Mouse (Mus musculus) E14TG2a.4 (cell line): ENCODE data around the gene Wfdc2.

Experiments used
- H3K27me3 ChIP-seq: 2 replicates; pipeline ENCODE4 v1.6.1; 2014; ENCODE audit warnings: low read length, control low read depth; ENCODE audit not compliant: insufficient read depth
- H3K36me3 ChIP-seq: 2 replicates; pipeline ENCODE4 v1.6.1; 2014; ENCODE audit warnings: low read length, control low read depth; ENCODE audit not compliant: insufficient read depth
- H3K4me1 ChIP-seq: replicated peaks from 2 replicates; pipeline ENCODE4 v1.6.1; 2014; ENCODE audit warnings: low read depth, low read length, control low read depth
- H3K4me3 ChIP-seq: replicated peaks from 2 replicates; pipeline ENCODE4 v1.5.1; 2014; ENCODE audit warnings: mild to moderate bottlenecking, low read length
- H3K9me3 ChIP-seq: 2 replicates; pipeline ENCODE4 v1.6.1; 2014; ENCODE audit warnings: low read length, control low read depth
- CTCF ChIP-seq: conservative IDR thresholded peaks from 2 replicates; pipeline ENCODE4 v1.5.1; 2014; ENCODE audit warnings: low read length
- NANOG ChIP-seq: IDR thresholded peaks from 2 replicates; pipeline ENCODE4 v1.6.1; 2014; ENCODE audit warnings: borderline replicate concordance, low read length, mixed read lengths
- POU5F1 ChIP-seq: IDR thresholded peaks from 2 replicates; pipeline ENCODE4 v1.6.1; 2014; ENCODE audit warnings: low read length, borderline replicate concordance

Wfdc2 gene

DNA sequence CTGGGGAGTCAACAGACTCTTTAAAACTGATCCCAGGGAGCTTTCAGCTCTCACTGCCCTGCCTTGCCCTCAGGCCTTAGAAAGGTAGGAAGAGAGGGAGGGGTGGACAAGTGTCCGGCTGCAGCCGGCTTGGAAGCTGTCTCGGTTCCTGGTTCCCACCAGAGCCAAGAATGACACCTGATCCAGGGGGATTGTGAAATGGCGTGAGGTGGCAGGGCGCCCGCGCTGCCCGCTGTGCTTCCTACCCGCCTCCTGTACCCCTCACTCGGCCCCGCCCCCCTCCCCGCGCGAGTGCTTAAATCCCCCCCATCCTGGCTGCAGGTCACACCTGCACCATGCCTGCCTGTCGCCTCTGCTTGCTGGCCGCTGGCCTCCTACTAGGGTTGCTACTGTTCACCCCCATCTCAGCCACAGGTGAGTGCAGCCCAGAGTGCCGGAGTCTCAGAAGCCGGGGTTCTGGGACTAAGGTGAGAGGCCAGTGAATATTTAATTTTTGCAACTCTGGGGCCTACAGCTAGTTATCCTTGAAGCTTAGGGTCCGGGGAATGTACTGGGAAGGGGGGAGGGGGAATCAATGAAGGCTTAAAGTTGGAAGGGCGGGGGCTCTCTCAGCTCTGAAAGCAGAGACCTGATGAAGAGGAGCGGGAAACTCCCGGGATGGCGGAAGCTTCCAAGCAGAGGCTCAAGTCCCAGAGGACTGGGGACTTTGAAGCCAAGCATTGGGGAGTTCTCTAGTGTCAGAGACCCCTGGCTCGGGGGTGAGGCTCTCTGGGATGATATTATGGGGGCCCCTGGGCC, at the start of gene Wfdc2:
Gene Wfdc2 (plus strand): TSS at position 23 of the 798 bp plus-strand sequence.
- peaks cover 17% of the 10 kb centered on the region for H3K27me3 ChIP-seq
- peaks cover 60% of the 10 kb centered on the region for H3K4me1 ChIP-seq
- H3K36me3 ChIP-seq = peaks cover 34% of the 10 kb centered on the region
- no peak for TF ChIP-seq NANOG
- no peak for TF ChIP-seq CTCF
- no peak for TF ChIP-seq POU5F1
- H3K9me3 ChIP-seq = peaks cover 7% of the 10 kb centered on the region
- peak within 1 kb of the TSS; percentile 75 for H3K4me3 ChIP-seq

DNA sequence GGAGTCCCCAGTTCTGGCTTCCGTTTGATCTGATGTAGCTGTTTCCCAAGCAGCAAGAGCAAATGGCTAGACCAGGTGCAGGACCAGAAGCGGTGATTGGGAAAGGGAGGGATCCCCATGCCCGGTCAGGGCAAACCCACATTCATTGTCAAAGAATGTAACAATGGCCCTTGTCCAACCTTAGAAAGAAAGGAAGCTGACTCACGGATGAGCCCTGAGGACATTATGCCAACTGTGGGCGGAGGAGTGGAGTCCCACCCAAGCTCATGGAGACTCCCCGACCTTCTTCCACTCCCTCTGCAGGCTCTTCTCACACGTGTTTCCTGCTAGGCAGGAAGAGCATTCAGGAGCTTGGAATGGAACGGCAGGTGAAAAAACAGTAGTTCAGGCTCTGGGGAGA, 48.8 kb upstream of the Wfdc2 start:
- Histone ChIP-seq H3K4me1 (peaks cover 47% of the 10 kb centered on the region), H3K36me3 (peaks cover 10% of the 10 kb centered on the region), H3K9me3 (no peaks in the 10 kb centered on the region), H3K4me3 (no peak overlapping the region; the same call in 1 of the 2 replicates), H3K27me3 (no peaks in the 10 kb centered on the region)
- TF ChIP-seq POU5F1 = no peak

DNA sequence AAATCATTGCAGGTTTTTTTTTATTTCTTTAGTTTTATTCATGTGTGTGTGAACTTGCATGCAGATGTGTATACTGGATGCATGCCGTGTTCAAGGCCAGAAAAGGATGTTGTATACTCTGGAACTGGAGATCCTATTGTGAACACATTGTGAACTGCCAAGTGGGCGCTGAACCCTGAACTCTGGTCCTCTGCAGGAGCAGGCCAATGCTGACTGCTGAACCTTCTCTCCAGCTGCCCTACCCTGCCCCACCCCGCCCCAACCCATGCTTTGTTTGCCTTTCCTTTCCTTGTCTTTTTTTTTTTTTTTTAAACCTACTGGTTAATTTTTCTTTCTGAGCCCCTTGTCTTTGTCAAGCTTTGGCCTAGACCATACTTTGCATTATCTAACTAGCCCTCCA, 47.3 kb upstream of the Wfdc2 start:
- Histone ChIP-seq H3K4me1 (peaks cover 41% of the 10 kb centered on the region), H3K9me3 (no peaks in the 10 kb centered on the region), H3K4me3 (no peak overlapping the region), H3K36me3 (no peaks in the 10 kb centered on the region), H3K27me3 (no peaks in the 10 kb centered on the region)
- TF ChIP-seq CTCF (no peak), POU5F1 (no peak), NANOG (no peak)

DNA sequence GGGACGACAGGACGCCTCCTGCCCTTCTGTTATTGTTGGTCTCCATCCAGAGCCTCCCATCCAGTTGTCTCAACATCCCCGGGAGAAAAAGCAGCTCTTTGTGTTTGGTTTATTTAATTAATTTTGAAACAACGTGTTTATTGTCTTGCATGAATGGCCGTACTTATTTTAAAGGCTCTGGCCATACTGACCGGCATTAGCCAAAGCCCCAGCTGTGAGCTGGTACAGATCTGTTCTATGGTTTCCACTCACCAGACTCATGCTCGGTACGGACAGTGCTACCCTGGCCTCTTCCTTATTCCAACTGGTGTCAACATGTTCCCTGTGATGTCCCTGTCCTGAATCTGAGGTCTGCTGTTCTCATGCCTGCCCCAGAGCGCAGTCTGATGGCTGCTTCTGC, 46.3 kb upstream of the Wfdc2 start:
- no peak for TF ChIP-seq CTCF
- TF ChIP-seq NANOG = no peak
- TF ChIP-seq POU5F1 = no peak
- Histone ChIP-seq H3K27me3 (no peaks in the 10 kb centered on the region), H3K4me3 (no peak overlapping the region), H3K36me3 (no peaks in the 10 kb centered on the region), H3K4me1 (peaks cover 37% of the 10 kb centered on the region), H3K9me3 (no peaks in the 10 kb centered on the region)

DNA sequence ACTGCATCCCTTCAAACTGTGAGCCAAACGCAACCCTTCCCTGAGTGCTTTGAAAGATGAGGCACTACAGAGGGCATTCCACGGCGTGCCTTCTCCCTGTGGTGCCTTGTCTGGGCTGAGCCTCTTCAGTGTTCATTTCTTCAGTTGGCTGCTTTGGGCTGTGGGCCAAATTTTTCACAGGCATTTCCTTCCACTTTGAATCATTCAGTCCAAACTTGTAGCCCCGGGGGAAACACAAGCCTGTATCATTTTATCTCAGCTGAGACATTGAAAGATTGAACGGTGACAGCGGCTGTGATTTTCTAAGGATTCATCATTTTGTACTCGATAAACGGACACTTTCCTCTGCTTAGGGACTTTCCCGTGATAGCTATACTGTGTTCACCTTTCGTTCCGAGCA, 45.6 kb upstream of the Wfdc2 start:
- Histone ChIP-seq H3K4me3 (no peak overlapping the region), H3K36me3 (no peaks in the 10 kb centered on the region), H3K9me3 (no peaks in the 10 kb centered on the region), H3K4me1 (peaks cover 38% of the 10 kb centered on the region), H3K27me3 (no peaks in the 10 kb centered on the region)
- no peak for TF ChIP-seq POU5F1
- TF ChIP-seq CTCF = peak; percentile 5; the same call in 1 of the 2 replicates

DNA sequence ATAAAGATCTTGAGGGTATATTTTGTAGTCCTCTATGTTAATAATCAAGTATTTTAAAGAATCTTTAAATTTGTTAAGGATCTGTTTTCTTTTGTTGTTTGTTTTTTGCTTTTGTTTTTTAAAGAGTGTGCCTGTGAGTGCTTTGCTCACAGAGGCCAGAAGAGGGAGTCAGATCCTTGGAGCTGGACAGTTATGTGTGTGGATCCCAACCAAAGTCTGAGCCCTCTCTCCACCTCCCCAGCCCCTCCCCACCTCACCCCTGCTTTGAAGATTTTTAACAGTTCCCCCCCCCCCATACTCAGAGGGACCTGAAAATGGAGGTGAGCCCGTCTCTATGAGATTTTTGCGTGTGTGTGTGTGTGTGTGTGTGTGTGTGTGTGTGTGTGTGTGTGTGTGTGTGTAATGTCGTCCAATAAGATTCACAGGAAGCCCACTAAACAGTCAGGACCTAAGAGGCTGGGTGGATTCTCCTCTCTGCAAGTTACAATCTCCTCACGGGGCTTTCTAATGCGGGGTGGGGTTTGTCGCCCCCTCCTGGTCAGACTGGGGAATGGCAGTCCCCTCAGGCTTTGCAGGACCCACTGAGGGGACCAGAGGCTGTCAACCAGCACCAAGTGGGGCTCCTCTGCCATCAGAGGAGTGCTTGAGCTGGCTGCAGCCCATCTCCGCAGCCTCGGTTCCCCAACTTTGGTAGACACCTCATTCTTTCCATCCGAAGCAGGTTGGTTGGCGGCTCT, 44.6 kb upstream of the Wfdc2 start:
- H3K9me3 ChIP-seq = no peaks in the 10 kb centered on the region
- H3K36me3 ChIP-seq = no peaks in the 10 kb centered on the region
- no peaks in the 10 kb centered on the region for H3K27me3 ChIP-seq
- H3K4me3 ChIP-seq = 0 out of 2 replicates have a peak overlapping the region, but pooled peaks have one; percentile 7
- peaks cover 44% of the 10 kb centered on the region for H3K4me1 ChIP-seq
- TF ChIP-seq CTCF (peak; percentile 99), NANOG (no peak), POU5F1 (no peak)

DNA sequence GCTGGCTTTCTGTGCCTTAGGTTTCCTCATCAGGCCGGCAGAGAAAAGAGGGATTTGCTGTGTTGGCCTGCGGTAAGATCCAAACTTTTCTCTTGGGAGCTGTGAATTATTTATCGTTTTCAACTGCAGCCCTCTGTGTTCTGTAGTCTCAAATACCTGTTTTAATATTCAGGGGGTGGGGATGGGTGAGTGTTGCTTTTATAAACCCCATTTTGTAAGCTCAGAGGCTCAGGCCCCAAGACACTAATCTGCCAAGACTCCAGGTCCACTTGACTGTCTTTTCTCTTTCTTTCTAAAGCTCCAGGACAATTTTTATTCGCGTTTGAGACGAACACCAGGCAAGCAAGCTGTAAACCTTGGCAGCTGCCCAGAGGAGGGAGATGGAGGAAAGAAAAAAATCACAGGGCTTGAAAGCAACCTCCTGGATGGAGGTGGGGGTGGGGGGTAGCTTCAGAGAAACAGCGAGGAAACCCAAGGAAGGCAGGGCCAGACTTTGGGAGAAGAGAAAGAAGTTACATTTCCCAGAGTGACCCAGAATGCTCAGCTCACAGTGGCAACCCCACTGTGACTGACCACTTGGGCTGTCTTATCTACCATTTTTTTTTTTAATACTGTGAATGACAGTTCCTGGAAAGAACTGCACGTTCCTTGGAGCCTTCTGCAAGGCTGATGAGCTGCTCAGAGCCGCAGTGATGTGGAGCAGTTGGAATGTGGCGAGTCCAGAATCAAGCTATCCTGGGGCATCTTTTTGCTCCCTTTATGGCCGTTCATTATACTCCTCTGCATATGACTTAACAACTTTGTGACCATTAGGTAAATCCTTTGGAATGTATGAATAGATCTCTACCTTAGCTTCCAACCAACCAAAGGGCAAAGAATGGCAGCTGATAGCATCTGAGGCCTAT, 43.7 kb upstream of the Wfdc2 start:
- H3K4me1 ChIP-seq = peaks cover 43% of the 10 kb centered on the region
- H3K27me3 ChIP-seq = no peaks in the 10 kb centered on the region
- H3K9me3 ChIP-seq = peaks cover 8% of the 10 kb centered on the region
- H3K4me3 ChIP-seq = 0 out of 2 replicates have a peak overlapping the region, but pooled peaks have one; percentile 7
- TF ChIP-seq NANOG (no peak), POU5F1 (no peak), CTCF (no peak)
- no peaks in the 10 kb centered on the region for H3K36me3 ChIP-seq

DNA sequence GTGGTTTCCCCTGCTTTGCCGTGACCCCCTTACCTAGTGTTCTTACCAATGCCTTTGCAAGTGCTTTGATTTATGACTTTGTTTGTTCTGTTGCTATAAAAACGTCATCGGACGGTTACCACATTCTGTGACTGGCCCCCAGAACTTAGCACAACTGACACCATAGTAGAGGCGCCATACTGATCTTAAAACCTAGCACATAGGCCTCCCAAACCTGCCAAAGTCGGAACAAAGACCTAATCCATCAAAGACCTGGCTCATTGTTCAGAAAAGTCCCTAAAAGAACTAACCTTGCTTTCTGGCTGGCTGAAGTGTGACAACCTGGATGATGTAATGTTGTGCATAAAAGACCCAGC, 43.1 kb upstream of the Wfdc2 start:
- no peak overlapping the region for H3K4me3 ChIP-seq
- no peak for TF ChIP-seq NANOG

More for the DNA sequence above, 43.1 kb upstream of the Wfdc2 start:
- Histone ChIP-seq H3K27me3 (no peaks in the 10 kb centered on the region), H3K9me3 (peaks cover 10% of the 10 kb centered on the region), H3K4me1 (peaks cover 37% of the 10 kb centered on the region), H3K36me3 (no peaks in the 10 kb centered on the region)
